Mouse (Mus musculus) 3T3-L1 (cell line): ENCODE data around the gene Clip4.
A peak's percentile ranks its signal among the peaks of the same experiment; 100 is the strongest.
"Not testable (repeated sequence)": the region's sequence is repeated elsewhere in the genome, so short reads cannot be mapped to it uniquely, and the experiment has no call there.

Experiments
- DNase-seq: peaks from one replicate; pipeline ENCODE4 v3.0.0-alpha.2; 2015; ENCODE audit warnings: low read depth, low spot score

Clip4 gene

GRCm38 (mm10) chr17:71768173-71768572 is at the start of gene Clip4:
Clip4 (plus strand) TSS chr17:71768473.
- not testable (repeated sequence) for DNase-seq

- no peak for DNase-seq
Measured at GRCm38 (mm10) chr17:71720434-71720833, 47.8 kb upstream of the Clip4 start.

DNA sequence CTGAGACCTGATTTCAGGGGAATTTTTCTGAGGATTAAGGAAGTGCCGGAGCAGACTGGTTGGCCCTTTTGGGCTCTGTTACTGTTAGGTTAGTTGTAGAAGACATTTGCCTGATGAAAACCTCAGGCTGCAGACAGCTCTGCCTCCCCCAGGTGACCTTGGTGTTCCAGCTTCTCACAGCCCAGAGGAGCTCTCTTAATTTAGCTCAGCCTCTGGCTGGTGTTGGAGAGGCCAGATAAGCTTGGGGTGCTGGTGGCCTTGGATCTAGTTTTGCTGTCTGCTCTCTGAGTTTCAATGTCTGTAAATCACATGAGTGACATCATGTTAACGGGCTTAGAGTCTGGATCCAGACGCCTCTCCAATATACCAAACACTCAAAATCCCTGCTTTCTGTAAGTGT is 47.3 kb upstream of the Clip4 start:
- DNase-seq = no peak

- DNase-seq = no peak
Measured at GRCm38 (mm10) chr17:71730655-71731054, 37.6 kb upstream of the Clip4 start.

- no peak for DNase-seq
Measured at GRCm38 (mm10) chr17:71736442-71736841, 31.8 kb upstream of the Clip4 start.

- peak; percentile 13 for DNase-seq
Measured at GRCm38 (mm10) chr17:71742156-71742555, 26.1 kb upstream of the Clip4 start.

- peak; percentile 58 for DNase-seq
Measured at GRCm38 (mm10) chr17:71742935-71743334, 25.3 kb upstream of the Clip4 start.

DNA sequence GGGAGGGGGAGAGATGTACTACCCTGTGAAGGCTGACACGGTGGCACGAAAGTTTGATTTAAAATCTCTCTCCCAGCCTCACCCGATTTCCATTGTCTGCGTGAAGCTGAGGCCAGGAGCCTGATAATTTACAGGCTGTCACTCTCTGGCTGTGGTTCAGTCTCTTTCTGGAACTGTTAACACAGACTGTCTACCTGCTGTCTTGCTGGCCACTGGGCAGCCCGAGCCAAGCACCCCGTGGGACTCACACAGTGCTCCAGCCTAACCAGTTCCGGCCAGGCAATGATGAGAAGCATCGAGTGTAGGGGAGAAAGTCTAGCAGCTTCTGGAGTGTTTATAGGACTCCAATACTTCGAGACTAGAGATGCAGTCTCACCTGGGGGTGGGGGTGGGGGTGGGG is 22.2 kb upstream of the Clip4 start:
- DNase-seq = no peak

- no peak for DNase-seq
Measured at GRCm38 (mm10) chr17:71747561-71747960, 20.7 kb upstream of the Clip4 start.

GRCm38 (mm10) chr17:71749616-71750168 is 18.6 kb upstream of the Clip4 start:
- no peak for DNase-seq

DNA sequence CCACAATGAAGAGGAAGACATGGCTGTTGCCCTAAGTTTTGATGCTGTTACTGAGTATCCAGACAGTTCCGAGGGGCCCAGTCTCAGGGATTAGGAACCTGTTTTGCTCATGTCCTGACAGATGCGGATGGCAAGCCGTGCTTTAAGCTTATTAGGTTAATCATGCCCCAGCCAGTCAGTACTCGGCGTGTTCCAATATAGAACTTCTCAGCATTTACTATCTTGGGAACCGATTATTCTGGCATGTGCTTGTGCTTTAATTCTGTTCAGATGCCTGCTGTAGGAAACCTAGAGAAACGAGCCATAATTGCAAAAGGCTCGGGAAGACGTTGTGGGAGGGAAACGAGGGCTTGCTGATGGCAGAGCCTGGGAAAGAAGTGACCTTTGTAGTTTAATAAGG is 15.4 kb upstream of the Clip4 start, which contains the start of gene Pcare:
Gene Pcare, minus strand, starts transcription at position 64 of the 400 bp plus-strand sequence.
- no peak for DNase-seq

DNA sequence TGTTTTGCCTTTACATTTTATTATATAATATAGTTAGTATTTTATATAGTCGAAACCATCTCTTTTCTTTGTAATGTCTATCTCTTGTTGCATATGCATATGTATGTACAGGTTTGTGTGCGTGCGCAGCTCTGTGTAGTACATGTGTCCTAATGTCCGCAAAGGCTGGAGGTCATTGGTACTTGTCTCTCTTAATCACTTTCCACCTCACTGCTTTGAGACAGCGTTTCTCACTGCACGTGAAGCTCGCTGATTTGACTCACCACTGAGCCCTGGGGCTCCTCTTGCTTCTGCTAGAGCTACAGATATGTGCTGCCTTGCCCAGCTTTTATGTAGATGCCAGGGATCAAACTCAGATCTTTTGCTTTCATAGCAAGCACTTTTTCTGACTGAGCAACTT is 7.7 kb upstream of the Clip4 start:
- no peak for DNase-seq

GRCm38 (mm10) chr17:71769564-71769963 is 1.3 kb downstream of the Clip4 start:
- no peak for DNase-seq

GRCm38 (mm10) chr17:71770696-71771095 is 2.4 kb downstream of the Clip4 start:
- no peak for DNase-seq

DNA sequence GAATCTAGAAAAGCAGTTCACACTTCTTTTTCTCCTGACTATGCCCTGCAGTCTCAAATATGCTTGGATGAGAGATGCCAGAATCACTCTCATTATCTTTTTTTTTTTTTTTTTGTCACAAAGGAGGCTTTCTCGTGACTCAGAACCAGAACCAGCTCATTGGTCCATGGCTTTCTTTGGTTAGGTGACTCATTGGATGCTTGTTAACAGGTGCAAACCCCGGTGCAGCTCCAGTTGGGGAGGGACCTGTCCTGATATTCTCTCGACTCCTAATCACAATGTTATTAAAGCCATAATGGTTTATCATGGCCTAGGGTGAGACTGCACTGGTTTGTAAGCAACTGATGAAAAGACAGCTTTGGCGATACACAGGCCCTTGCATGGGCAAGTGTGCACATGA is 5.9 kb downstream of the Clip4 start:
- DNase-seq = no peak

GRCm38 (mm10) chr17:71775279-71775678 is 7.0 kb downstream of the Clip4 start:
- DNase-seq = no peak

- DNase-seq = no peak
Measured at GRCm38 (mm10) chr17:71778696-71779095, 10.4 kb downstream of the Clip4 start.

GRCm38 (mm10) chr17:71780490-71780889 is 12.2 kb downstream of the Clip4 start:
- peak; percentile 12 for DNase-seq

GRCm38 (mm10) chr17:71780945-71781344 is 12.7 kb downstream of the Clip4 start:
- DNase-seq = peak; percentile 83

GRCm38 (mm10) chr17:71782242-71782698 is 14.0 kb downstream of the Clip4 start:
- DNase-seq = no peak

DNA sequence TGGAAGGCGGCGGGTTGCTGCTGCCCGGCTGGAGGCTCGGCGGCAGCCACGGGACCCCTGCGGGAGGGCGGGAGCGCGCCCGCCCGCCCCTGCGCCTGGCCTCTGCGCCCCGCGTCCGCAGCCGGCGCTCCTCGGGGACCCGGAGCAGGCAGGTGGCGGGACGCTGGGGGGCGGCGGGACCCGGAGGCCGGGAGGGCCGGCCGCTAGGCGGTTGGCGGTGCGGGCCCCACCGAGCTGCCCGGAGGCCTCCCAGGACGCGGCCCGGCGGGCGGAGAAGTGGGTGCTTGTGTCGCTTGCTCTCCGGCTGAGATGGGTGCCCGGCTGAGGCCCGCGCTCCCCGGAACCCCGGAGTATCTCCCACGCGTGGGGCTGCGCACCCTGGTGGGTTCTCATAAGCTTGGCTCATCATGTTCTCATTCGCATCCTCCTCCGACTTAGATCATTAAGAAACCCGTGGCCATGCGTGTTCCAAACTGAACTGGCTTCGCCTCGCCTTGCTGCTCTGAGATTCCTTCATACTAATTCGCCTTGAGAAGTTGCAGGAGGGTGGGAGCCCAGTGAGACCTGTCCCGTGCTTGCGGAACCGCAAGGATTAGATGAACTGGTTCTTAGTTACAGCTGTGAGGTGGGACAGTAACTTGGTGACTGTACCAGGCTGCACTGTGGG is 14.6 kb downstream of the Clip4 start:
- DNase-seq = no peak

DNA sequence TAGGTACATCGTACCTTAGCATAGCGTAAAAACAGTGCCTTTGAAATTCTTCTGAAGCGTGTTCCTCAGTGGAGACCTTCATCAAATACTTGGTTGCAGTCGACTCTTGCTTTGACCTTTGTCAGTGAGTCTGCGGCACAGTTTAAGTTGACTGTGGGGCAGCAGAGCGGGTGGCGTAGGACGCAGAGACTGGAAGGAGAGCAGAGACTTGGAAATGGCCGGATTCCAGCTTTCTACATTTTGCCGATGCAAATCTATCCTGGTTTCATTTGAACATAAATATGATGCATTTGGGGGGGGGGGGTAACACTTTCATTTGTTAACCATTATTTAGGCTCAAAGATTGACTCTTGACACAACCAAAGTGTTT is 15.1 kb downstream of the Clip4 start:
- DNase-seq = no peak

- DNase-seq = no peak
Measured at GRCm38 (mm10) chr17:71786456-71786855, 18.2 kb downstream of the Clip4 start.
